Mouse (Mus musculus) heart, adult 2 months (tissue): ENCODE measurements around the gene Aagab. TPM values are rescaled to one million over a fixed set of nuclear protein-coding genes. Genes with fewer than 3 reads are reported as not detected.

Source experiments
- DNase-seq, 2 experiments: peaks; one replicate each; pipeline ENCODE4 v3.0.0; 2021
- H3K27ac ChIP-seq: fragments of 200-600 bp; 2 replicates; pipeline ENCODE4 v1.8.1; 2022
- H3K27me3 ChIP-seq: fragments of 200-500 bp; 2 replicates; pipeline ENCODE4 v1.6.1; 2012; ENCODE audit warnings: mild to moderate bottlenecking, low read length, inconsistent platforms, mixed read lengths; ENCODE audit not compliant: control insufficient read depth, insufficient read depth
- H3K36me3 ChIP-seq: fragments of 200-500 bp; 2 replicates; pipeline ENCODE4 v1.6.1; 2012; ENCODE audit warnings: low read length, inconsistent platforms; ENCODE audit not compliant: control insufficient read depth, insufficient read depth
- H3K4me1 ChIP-seq: fragments of 200-500 bp; 2 replicates; pipeline ENCODE4 v1.6.1; 2011; ENCODE audit warnings: low read length; ENCODE audit not compliant: control insufficient read depth, insufficient read depth
- H3K4me3 ChIP-seq: fragments of 200-600 bp; 2 replicates; pipeline ENCODE4 v1.8.1; 2022
- H3K79me2 ChIP-seq: fragments of 200-500 bp; replicated peaks from 2 replicates; pipeline ENCODE4 v1.6.1; 2012; ENCODE audit warnings: mild to moderate bottlenecking, inconsistent platforms, low read length, moderate library complexity, mixed read lengths; ENCODE audit not compliant: control insufficient read depth, insufficient read depth
- H3K9ac ChIP-seq: fragments of 200-500 bp; 2 replicates; pipeline ENCODE4 v1.6.1; 2012; ENCODE audit warnings: low read depth, mild to moderate bottlenecking, control low read depth, inconsistent platforms, low read length, mixed read lengths
- CTCF ChIP-seq: fragments of 200-600 bp; IDR thresholded peaks from 2 replicates; pipeline ENCODE4 v1.8.1; 2022; ENCODE audit warnings: antibody characterized with exemption, mild to moderate bottlenecking, moderate library complexity
- EP300 ChIP-seq: fragments of 200-500 bp; IDR thresholded peaks from 2 replicates; pipeline ENCODE4 v1.6.1; 2011; ENCODE audit warnings: low read depth, low read length, control low read depth; ENCODE audit not compliant: insufficient read depth
- POLR2A ChIP-seq: fragments of 200-500 bp; IDR thresholded peaks from 2 replicates; pipeline ENCODE4 v1.6.1; 2011; ENCODE audit warnings: mild to moderate bottlenecking, low read depth, low read length, control low read depth; ENCODE audit not compliant: insufficient read depth
- WGBS: fragments of 180-500 bp; shearing (Covaris S2); methylation state at CpG from one replicate; pipeline ENCODE4 v1.1.7; 2018; 5-methylcytosine and 5-hydroxymethylcytosine counted together
- intact Hi-C: fragments of 180-260 bp; cut with DNase I; formaldehyde crosslinking; loops from one replicate; pipeline ENCODE4 v1.15.1; 2025
- polyA plus RNA-seq: library from polyadenylated mRNA; depleted of rRNA; stranded (reverse); fragments of >200 nt; gene quantifications from 2 replicates; pipeline ENCODE4 v1.2.3, GENCODE M21; 2012
- total RNA-seq, 2 experiments: library from RNA; stranded (reverse); gene quantifications; 2 replicates each; pipeline ENCODE4 v1.2.3; 2021

Gene Aagab
- total and polyA plus RNA-seq, 3 experiments, result 6.8 to 19.2 (median 17.0) TPM

DNA sequence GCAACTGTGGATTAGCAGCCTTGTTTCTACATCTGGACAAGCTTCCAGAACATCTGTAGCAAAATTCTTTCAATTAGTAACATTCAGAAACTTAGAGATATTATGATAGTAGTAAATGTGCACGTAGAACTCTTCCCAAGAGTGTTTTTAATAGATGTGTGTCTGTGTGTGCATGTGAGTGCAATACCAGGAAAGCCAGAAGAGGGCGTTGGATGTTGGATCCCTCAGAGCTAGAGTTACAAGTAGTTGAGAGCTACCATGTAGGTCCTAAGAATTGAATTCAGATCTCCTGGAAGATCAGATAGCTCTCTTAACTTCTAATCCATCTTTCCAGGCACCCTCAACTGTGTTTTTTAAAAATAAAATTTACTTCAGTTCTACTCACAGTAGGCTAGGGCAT, 4.1 kb downstream of the Aagab start:
- TF ChIP-seq CTCF (peak; percentile 34), POLR2A (no peak)
- H3K4me3 ChIP-seq, result no peak overlapping the region
- 72% methylated on average over 2 of the region's 2 CpGs for WGBS
- H3K27me3 ChIP-seq, result no peaks in the 10 kb centered on the region
- intact Hi-C loops, result loop anchor here (10.0 kb wide), 1 partner anchor 212 kb away; the partner anchor contains the start of gene 2300009A05Rik
- DNase-seq, result no peak
- no peak overlapping the region for H3K9ac ChIP-seq
- no peak overlapping the region for H3K27ac ChIP-seq
- H3K79me2 ChIP-seq, result no peaks in the 10 kb centered on the region; the same call in 1 of the 2 replicates
- no peaks in the 10 kb centered on the region for H3K36me3 ChIP-seq
- peaks cover 5% of the 10 kb centered on the region for H3K4me1 ChIP-seq

DNA sequence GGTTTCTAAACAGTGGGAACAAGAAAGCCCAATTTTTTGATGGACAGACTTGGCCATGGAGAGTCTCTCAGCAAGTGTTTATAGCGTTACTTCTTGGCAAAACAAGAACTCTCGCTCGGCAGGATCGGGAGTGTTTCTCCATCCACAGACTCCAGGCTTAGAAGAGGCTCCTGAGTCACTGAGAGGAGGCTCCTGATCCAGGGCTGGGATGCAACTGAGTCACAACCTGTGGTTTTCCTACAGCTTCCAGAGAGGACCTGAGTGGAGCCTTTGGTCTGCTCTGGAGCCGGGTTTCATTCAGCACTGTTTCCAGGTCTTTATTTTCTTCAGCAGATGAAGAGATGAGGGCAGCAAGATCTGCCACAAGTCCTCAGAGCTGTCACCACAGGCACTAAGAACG, 5.5 kb downstream of the Aagab start:
- Histone ChIP-seq H3K9ac (no peak overlapping the region), H3K4me1 (peaks cover 7% of the 10 kb centered on the region), H3K79me2 (peaks cover 2% of the 10 kb centered on the region), H3K27me3 (no peaks in the 10 kb centered on the region), H3K4me3 (no peak overlapping the region), H3K36me3 (no peaks in the 10 kb centered on the region), H3K27ac (no peak overlapping the region)
- no peak for DNase-seq
- 75% methylated on average over 6 of the region's 6 CpGs for WGBS
- TF ChIP-seq CTCF, result no peak
- TF ChIP-seq POLR2A, result no peak
- TF ChIP-seq EP300, result no peak
- intact Hi-C loops, result loop anchor here (10.0 kb wide), 1 partner anchor 213 kb away; the partner anchor contains the start of gene 2300009A05Rik

DNA sequence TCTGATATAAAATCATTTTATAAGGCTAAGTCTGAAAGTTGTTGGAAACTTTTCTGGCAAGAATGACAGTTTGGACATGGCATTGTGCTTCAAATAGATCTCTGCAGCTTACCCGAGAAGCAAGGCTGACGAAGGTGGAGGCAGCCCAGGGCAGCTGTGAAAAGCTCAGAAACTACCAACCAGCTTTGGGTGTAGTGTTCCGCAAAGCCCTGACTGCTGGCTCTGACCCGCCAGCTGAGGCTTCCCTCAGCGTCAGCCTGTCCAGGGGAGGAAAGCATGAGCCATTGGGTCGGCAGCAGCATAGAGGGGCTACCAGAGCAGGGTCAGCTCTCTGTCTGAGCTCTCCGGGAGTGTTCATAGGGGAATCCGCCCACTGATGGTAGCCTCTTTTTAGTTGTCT, 6.8 kb downstream of the Aagab start:
- H3K4me1 ChIP-seq, result peaks cover 8% of the 10 kb centered on the region
- no peak overlapping the region for H3K9ac ChIP-seq
- peaks cover 2% of the 10 kb centered on the region; the same call in 1 of the 2 replicates for H3K79me2 ChIP-seq
- no peak overlapping the region for H3K4me3 ChIP-seq
- TF ChIP-seq POLR2A (no peak), EP300 (no peak), CTCF (no peak)
- H3K27ac ChIP-seq, result no peak overlapping the region
- DNase-seq, result no peak
- intact Hi-C loops, result loop anchor here (10.0 kb wide), 1 partner anchor 214 kb away; the partner anchor contains the start of gene 2300009A05Rik
- no peaks in the 10 kb centered on the region for H3K36me3 ChIP-seq
- 81% methylated on average over 8 of the region's 8 CpGs for WGBS
- H3K27me3 ChIP-seq, result no peaks in the 10 kb centered on the region

DNA sequence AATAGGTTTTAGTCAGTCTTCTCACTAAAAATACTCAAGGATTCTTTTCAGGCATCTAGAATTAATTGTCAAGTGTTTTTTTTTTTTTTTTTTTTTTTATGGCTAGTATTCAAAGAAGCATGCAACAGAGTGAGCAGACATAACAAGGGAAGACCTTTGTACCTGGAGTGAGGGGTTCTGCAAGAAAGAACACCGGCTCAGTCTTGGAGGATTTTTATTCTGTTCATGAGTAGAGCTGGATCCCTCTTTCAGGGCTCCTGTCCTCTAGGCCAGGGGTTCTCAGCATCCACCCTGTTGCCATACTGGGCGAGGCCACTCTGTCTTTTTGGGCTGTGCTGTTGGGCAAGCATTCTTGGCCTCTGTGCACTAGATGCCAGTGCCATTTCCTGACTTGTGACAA, 7.3 kb downstream of the Aagab start:
- TF ChIP-seq EP300, result no peak
- no peak for TF ChIP-seq CTCF
- TF ChIP-seq POLR2A, result no peak
- Histone ChIP-seq H3K27ac (no peak overlapping the region), H3K4me1 (peaks cover 8% of the 10 kb centered on the region), H3K36me3 (no peaks in the 10 kb centered on the region), H3K27me3 (no peaks in the 10 kb centered on the region), H3K9ac (no peak overlapping the region), H3K4me3 (no peak overlapping the region), H3K79me2 (peaks cover 3% of the 10 kb centered on the region)
- no peak for DNase-seq
- intact Hi-C loops, result loop anchor here (5.0 to 10.0 kb wide), 2 partner anchors 215 to 472 kb away; partner anchors contain the start of gene 2300009A05Rik
- 98% methylated on average over 2 of the region's 2 CpGs for WGBS

DNA sequence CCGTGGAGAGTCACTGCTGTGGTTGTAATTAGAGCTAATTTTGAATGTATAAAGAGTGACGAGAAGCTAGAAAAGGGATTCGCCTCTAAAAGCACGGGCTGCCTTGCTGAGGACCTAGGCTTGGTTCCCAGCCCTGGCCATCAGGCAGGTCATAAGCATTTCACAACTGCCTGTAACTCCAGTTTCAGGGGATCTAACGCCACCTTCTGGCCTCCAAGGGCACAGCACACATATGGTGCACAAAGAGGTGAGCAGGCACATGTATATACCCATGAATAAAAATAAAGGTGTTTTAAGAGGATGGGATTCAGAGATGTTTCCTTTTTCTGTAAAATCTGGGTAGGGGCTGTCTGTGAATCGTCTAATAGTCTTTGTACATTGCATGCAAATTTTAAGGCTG, 7.8 kb downstream of the Aagab start:
- intact Hi-C loops, result loop anchor here (5.0 kb wide), 1 partner anchor 473 kb away; no protein-coding TSS in a partner anchor
- no peak overlapping the region for H3K27ac ChIP-seq
- H3K79me2 ChIP-seq, result peaks cover 5% of the 10 kb centered on the region
- H3K4me3 ChIP-seq, result no peak overlapping the region
- TF ChIP-seq POLR2A, result no peak
- TF ChIP-seq CTCF, result peak; percentile 23; the same call in 1 of the 2 replicates
- H3K36me3 ChIP-seq, result no peaks in the 10 kb centered on the region
- 87% methylated on average over 6 of the region's 6 CpGs for WGBS
- H3K4me1 ChIP-seq, result peaks cover 8% of the 10 kb centered on the region
- H3K27me3 ChIP-seq, result no peaks in the 10 kb centered on the region
- no peak for DNase-seq
- H3K9ac ChIP-seq, result no peak overlapping the region

DNA sequence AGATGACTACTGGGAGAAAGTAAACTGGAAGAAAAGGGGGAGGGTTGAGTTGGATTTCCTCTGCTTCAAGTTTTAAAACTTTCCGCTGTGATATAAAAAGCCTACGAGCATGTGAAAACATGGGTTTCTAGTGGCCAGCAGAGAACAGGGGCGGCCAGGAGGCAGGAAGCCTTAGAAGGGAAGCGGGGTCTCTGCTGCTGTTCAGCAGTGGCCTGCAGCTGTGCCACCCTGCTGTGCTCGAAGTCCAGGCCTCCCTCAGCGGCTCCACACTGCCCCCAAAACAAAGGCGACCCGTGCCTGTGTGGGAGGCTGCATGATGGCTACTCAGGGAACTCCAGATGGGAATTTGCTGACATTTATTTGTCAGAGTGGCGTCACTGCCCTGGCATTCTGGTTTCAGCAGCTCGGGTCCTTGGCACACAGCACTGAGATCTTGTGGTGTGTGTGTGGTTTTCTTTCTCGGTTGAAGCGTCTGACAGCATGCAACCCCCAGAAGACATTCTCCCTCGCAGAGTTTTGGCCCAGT, 8.4 kb downstream of the Aagab start:
- Histone ChIP-seq H3K36me3 (no peaks in the 10 kb centered on the region), H3K27ac (no peak overlapping the region; the same call in 1 of the 2 replicates), H3K4me3 (no peak overlapping the region), H3K9ac (0 out of 2 replicates have a peak overlapping the region, but pooled peaks have one; percentile 26), H3K79me2 (peaks cover 5% of the 10 kb centered on the region), H3K27me3 (no peaks in the 10 kb centered on the region), H3K4me1 (peaks cover 8% of the 10 kb centered on the region)
- intact Hi-C loops, result loop anchor here (5.0 kb wide), 1 partner anchor 474 kb away; no protein-coding TSS in a partner anchor
- 17% methylated on average over 13 of the region's 13 CpGs for WGBS
- peak; percentile 33 to 60 for DNase-seq
- TF ChIP-seq POLR2A (no peak), EP300 (no peak), CTCF (no peak)
